Mouse (Mus musculus) small intestine, adult 2 months (tissue): Measurements from ENCODE around the gene Cd7. TPM values are rescaled to one million over a fixed set of nuclear protein-coding genes. Genes with fewer than 3 reads are reported as not detected.
"Not testable (repeated sequence)": the region's sequence is repeated elsewhere in the genome, so short reads cannot be mapped to it uniquely, and the experiment has no call there.

ENCODE experiments used
- H3K27ac ChIP-seq: fragments of 200-500 bp; 2 replicates; pipeline ENCODE4 v1.5.1; 2012; ENCODE audit warnings: low read depth, low read length, control low read depth, inconsistent platforms; ENCODE audit not compliant: insufficient read depth
- H3K27me3 ChIP-seq: fragments of 200-500 bp; 2 replicates; pipeline ENCODE4 v1.6.1; 2012; ENCODE audit warnings: mild to moderate bottlenecking, moderate library complexity, low read length, inconsistent platforms; ENCODE audit not compliant: control insufficient read depth, insufficient read depth
- H3K36me3 ChIP-seq: fragments of 200-500 bp; 2 replicates; pipeline ENCODE4 v1.6.1; 2012; ENCODE audit warnings: mild to moderate bottlenecking, low read length, control low read depth, inconsistent platforms; ENCODE audit not compliant: control insufficient read depth, insufficient read depth
- H3K4me1 ChIP-seq: fragments of 200-500 bp; 2 replicates; pipeline ENCODE4 v1.6.1; 2012; ENCODE audit warnings: low read length, inconsistent platforms, mixed read lengths; ENCODE audit not compliant: control insufficient read depth, insufficient read depth, insufficient read length
- H3K4me3 ChIP-seq: fragments of 200-500 bp; 2 replicates; pipeline ENCODE4 v1.5.1; 2012; ENCODE audit warnings: low read depth, mild to moderate bottlenecking, control low read depth, inconsistent platforms, low read length, moderate library complexity
- CTCF ChIP-seq: fragments of 200-500 bp; IDR thresholded peaks from 2 replicates; pipeline ENCODE4 v1.5.1; 2012; ENCODE audit warnings: low read depth, mild to moderate bottlenecking, control low read depth, inconsistent platforms, low read length, moderate library complexity, mixed read lengths; ENCODE audit not compliant: insufficient replicate concordance, insufficient read length; ENCODE audit errors: extremely low read depth
- POLR2A ChIP-seq: fragments of 200-500 bp; IDR thresholded peaks from 2 replicates; pipeline ENCODE4 v1.6.1; 2012; ENCODE audit warnings: low read depth, mild to moderate bottlenecking, control low read depth, inconsistent platforms, low read length, moderate library complexity
- WGBS: fragments of 180-500 bp; shearing (Covaris S2); methylation state at CpG from one replicate; pipeline ENCODE4 v1.1.7; 2018; 5-methylcytosine and 5-hydroxymethylcytosine counted together
- polyA plus RNA-seq: library from polyadenylated mRNA; depleted of rRNA; stranded (reverse); fragments of >200 nt; gene quantifications from 2 replicates; pipeline ENCODE4 v1.2.3, GENCODE M21; 2012

Gene Cd7
- polyA plus RNA-seq, 1 experiment = 57.7 TPM

DNA sequence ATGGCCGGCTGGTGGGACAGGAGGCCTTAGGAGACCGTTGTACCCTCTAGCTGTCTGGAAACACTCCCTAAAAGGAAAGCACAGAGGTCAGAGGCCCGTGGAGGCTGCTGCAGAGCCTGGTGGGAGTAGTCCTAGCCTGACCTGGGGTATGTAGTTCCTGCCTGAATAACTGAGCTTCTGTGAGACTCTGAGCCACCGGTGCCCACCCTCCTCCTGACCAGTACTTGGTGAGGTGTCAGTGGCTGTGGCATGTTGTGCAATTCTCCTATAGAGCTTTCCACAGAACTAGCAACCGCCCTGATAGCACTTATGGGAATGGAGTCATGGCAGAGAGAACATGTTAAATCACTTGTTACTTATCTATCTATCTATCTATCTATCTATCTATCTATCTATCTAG, 36.4 kb upstream of the Cd7 start:
- TF ChIP-seq POLR2A (no peak), CTCF (no peak)
- H3K4me3 ChIP-seq = no peak overlapping the region
- H3K27me3 ChIP-seq = no peaks in the 10 kb centered on the region
- H3K27ac ChIP-seq = no peak overlapping the region
- H3K4me1 ChIP-seq = no peaks in the 10 kb centered on the region
- 76% methylated on average over 5 of the region's 5 CpGs for WGBS
- no peaks in the 10 kb centered on the region for H3K36me3 ChIP-seq

DNA sequence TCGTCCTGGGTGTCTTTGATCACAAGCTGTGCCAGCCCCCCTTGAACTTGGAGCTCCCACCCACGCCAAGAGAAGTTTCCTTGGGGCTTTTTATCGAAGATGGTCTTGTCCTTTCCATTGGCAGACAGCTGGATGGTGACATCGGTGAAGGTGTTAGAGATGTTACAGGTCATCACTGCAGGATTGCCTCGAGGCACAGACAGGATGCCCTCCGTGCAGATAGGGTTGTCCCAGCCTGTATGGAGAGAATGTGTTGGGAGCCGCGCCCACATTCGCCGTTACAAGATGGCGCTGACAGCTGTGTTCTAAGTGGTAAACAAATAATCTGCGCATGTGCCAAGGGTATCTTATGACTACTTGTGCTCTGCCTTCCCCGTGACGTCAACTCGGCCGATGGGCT, 30.4 kb upstream of the Cd7 start:
- not testable (repeated sequence) for H3K27ac ChIP-seq, H3K4me3 ChIP-seq, H3K4me1 ChIP-seq, H3K36me3 ChIP-seq, H3K27me3 ChIP-seq
- WGBS = 94% methylated on average over 12 of the region's 16 CpGs

DNA sequence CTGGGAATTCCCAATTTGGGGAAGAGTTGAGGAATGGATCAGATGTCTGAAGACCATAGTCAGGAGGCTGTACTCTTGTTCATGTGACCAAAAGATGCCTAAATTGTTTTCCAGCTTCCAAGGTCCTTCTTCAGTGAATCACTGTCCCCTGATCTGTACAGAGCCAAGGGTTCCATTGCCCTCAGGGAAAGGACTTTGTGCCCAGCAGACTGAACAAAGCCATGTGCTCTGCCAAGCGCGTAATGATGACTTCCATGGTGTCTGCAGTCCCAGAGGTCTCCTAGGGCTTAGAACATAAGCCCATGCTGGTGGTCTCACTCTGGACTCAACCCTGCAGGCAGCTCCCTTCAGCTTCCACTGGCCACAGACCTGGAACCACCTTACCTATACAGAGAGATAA, 28.7 kb upstream of the Cd7 start:
- no peaks in the 10 kb centered on the region for H3K27me3 ChIP-seq
- H3K4me1 ChIP-seq = peaks cover 12% of the 10 kb centered on the region; the same call in 1 of the 2 replicates
- peak overlapping the region; percentile 17; the same call in 1 of the 2 replicates for H3K27ac ChIP-seq
- no peak overlapping the region for H3K4me3 ChIP-seq
- TF ChIP-seq CTCF (no peak), POLR2A (no peak)
- no peaks in the 10 kb centered on the region for H3K36me3 ChIP-seq
- 79% methylated on average over 2 of the region's 2 CpGs for WGBS

DNA sequence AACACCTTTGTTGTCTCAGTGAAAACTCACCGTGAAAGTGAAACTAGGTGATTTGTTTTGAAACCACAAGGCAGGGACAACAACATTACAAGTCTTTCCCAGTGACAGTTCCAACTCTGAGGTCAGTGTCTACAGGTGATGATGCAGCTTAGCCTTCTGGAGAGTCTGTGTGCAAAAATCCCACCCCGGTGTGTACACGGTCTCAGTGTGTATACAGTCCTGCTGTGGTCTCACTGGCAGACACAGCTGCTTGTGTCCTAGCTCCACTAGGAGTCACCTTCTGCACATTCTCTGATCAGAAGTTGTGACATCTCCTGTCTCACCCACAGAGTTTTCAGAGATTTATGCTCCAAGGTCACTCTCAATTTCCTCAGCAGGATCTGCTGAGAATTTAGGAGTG, 25.0 kb upstream of the Cd7 start:
- 25% methylated on average over 3 of the region's 3 CpGs for WGBS

DNA sequence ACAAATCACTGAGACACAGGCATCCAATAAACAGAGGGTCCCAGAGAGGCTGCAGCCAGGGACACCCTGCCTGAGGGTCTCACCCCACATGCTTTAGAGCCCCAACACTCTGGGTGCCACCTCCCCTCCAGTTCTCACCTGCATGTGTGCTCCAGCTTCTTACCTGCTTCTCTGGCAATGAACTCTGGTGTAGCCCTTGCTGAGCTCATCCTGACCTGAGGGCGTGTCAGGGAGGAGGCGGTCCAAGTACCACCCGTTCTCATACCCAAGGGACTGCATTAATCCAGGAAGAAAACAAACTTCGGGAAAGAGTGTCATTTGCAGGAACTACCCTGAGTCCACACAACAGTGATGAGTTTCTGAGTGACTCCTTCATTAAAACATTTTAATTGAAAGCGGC, 24.2 kb upstream of the Cd7 start, which contains the start of gene Sectm1b:
TSS of gene Sectm1b (minus strand) at position 191 of the 400 bp plus-strand sequence.
- H3K4me1 ChIP-seq = peaks cover 25% of the 10 kb centered on the region; the same call in 1 of the 2 replicates
- H3K4me3 ChIP-seq = peak within 1 kb of the TSS; percentile 65
- H3K27me3 ChIP-seq = no peaks in the 10 kb centered on the region
- WGBS = 28% methylated on average over 5 of the region's 5 CpGs
- no peaks in the 10 kb centered on the region for H3K36me3 ChIP-seq
- H3K27ac ChIP-seq = peak within 1 kb of the TSS; percentile 96
- no peak for TF ChIP-seq CTCF
- TF ChIP-seq POLR2A = peak; percentile 83

More for the DNA sequence above, 25.0 kb upstream of the Cd7 start:
- TF ChIP-seq POLR2A (no peak), CTCF (peak; percentile 16; the same call in 1 of the 2 replicates)
- Histone ChIP-seq H3K4me1 (peaks cover 19% of the 10 kb centered on the region; the same call in 1 of the 2 replicates), H3K27ac (peak overlapping the region; percentile 96), H3K36me3 (no peaks in the 10 kb centered on the region), H3K27me3 (no peaks in the 10 kb centered on the region), H3K4me3 (peak overlapping the region; percentile 65)

DNA sequence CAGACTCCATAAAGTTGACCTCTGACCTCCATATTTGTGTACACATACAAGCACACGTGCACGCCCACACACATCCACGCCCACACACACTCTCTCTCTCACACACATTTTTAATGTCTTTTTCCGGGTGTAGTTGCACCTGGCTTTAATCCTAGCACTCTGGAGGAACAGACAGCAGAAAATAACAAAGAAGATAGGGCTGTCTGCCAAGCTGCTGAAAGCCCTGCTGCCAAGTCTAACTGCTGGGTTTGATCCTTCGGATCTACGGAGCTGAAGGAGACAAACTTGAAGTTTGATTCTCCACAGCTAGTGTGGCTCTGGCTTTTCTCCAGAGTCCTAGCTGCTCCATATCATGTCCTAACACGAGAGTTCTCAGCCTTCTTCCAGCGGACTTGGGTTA, 22.4 kb upstream of the Cd7 start:
- WGBS = 21% methylated on average over 8 of the region's 8 CpGs
- peak overlapping the region; percentile 96 for H3K27ac ChIP-seq
- H3K4me3 ChIP-seq = peak overlapping the region; percentile 65
- H3K4me1 ChIP-seq = peaks cover 33% of the 10 kb centered on the region
- TF ChIP-seq POLR2A (no peak), CTCF (no peak)
- H3K36me3 ChIP-seq = no peaks in the 10 kb centered on the region
- H3K27me3 ChIP-seq = no peaks in the 10 kb centered on the region

DNA sequence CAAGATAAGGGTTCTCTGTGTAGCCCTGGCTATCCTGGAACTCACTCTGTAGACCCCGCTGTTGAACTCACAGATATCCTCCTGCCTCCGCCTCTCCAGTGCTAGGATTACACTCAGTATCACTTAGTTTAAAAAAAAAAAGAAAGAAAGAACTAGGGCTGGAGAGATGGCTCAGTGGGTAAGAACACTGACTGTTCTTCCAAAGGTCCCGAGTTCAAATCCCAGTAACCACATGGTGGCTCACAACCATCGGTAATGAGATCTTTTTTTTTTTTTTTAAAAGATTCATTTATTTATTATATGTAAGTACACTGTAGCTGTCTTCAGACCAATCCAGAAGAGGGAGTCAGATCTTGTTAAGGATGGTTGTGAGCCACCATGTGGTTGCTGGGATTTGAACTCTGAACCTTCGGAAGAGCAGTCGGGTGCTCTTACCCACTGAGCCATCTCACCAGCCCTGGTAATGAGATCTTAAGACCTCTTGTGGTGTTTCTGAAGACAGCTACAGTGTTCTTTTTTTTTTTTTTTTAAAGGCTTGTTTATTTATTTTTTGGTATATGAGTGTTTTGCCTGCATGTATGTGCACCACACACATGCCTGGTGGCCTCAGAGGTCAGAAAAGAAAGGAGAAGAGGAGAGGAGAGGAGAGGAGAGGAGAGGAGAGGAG, 21.3 kb upstream of the Cd7 start:
- H3K36me3 ChIP-seq, H3K4me3 ChIP-seq, H3K27me3 ChIP-seq: not testable (repeated sequence)
- WGBS = 92% methylated on average over 6 of the region's 6 CpGs
- Histone ChIP-seq H3K27ac (peak overlapping the region; percentile 96), H3K4me1 (peaks cover 43% of the 10 kb centered on the region)
